Mouse (Mus musculus): Measurements from ENCODE around the gene Cnot6.

Gene Cnot6

DNA sequence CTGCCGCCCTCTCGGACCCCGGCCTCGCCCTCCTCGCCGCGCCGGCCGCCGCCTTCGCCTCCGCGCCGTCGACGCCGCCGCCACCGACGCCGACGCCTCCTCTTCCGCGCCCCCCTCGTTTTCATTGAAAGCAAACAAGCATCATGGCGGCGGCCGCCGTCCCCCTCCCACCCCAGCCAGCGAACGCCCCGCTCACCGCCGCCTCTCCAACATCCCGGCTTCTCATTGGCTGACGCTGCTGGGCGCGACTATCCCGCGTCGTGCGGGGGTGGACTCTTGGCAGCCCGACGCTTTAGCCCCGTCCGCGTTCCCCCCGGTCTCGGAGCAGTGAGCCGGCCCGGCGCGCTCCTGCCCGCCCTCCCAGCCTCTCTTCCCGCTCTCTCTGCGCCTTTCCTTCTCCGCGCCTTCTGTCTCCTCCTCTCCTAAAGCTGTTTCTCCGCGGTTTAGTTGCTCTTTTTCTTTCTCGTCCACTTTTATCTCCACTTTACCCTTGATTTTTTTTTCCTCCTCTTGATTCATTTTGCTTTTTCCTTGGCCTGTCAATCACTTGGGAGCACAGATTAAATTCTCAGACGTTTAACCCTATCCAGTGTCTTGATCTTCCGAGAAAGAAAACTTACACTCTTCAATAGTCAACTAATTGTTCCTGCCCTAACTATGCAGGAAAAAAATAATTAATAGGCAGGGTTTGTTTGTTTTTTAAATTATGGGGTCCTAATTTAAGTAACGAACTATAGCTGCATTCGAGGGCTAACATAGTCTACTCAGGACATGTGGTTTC lies at the start of gene Cnot6:
TSS of gene Cnot6 (minus strand) at position 169 of the 781 bp plus-strand sequence.
- peak; percentile 93 to 96 for DNase-seq (ENCODE audit: low spot score in 2 of 2)

GRCm38 (mm10) chr11:49761130-49761529 lies 48.6 kb upstream of the Cnot6 start:
- no peak for DNase-seq (ENCODE audit: low spot score in 2 of 2)

GRCm38 (mm10) chr11:49758096-49758495 lies 45.6 kb upstream of the Cnot6 start:
- DNase-seq (ENCODE audit: low spot score in 2 of 2): no peak

DNA sequence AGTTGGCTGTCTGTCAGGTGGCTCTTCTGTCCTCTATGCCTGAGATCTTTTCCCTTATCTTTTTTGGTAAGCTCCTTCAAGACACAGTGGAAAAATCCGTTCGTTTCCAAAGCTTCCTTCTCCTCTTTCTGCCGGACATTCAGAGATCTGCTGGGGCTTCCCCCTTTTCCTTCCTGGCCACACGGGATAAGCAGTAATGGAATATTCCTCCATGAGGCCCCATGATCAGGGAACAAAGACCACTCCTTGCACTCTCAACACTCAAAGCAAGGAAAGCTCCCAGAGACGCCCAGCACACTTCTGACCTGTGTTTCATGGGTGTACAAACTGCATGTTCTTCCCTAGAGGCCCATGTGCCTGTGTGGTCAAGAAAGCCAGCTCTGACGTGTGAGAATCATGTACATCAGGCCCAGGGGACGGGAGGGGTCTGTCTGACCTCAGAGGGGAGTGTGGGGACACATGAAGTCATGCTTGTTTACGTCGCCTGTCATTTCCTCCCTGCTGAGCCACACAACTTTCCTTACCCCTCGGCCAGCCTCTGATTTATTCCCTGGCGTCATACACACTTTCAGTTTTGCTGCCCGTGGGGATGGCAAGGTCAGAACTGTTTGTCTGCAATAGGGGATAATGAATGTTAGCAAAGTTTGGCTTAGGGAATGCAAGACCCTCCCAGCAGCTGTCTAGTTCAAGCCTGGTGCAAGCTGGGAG lies 42.6 kb upstream of the Cnot6 start:
- no peak for DNase-seq (ENCODE audit: low spot score in 2 of 2)

- no peak for DNase-seq (ENCODE audit: low spot score in 2 of 2)
Measured at GRCm38 (mm10) chr11:49746756-49747155, 34.2 kb upstream of the Cnot6 start.

DNA sequence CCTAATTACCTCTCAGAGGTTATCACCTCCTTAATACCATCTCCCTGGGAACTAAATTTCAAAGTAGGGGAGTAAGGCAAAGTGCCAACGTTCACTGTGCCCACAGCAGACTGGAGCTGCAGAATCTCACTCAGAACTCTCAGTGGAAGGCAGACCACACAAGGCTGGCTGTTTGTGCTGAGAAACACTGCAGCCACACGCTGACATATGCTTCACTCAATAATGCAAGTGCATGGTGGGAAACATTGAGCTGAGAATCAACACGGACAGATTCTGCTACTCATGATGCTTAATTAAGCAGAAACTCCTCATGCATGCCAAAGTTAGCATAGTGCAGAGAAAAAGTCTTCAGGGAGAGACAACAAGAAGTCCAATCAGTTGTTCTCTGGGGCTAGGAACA lies 33.3 kb upstream of the Cnot6 start:
- DNase-seq (ENCODE audit: low spot score in 2 of 2): no peak

- no peak for DNase-seq (ENCODE audit: low spot score in 2 of 2)
Measured at GRCm38 (mm10) chr11:49744981-49745380, 32.5 kb upstream of the Cnot6 start.

GRCm38 (mm10) chr11:49743634-49744033 lies 31.1 kb upstream of the Cnot6 start:
- DNase-seq (ENCODE audit: low spot score in 2 of 2): no peak

DNA sequence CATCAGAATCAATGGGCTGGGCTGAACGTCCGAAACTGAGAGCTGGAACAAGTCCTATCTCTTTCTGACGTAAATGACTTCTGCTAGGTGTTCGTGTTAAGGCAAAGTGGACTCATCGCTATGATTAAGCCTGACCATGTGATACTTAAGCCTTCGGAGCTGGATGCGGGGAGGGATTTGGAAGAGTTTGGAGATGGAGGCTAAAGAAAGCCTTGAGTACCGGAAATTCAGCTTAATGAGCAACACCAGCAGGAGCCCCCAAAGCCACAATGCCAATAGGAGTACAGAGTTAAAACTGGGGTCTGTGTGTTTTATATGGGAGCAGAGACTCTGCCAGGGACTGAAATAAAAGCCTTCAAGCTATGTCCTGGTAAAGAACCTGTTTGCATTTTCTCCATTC lies 29.7 kb upstream of the Cnot6 start:
- no peak for DNase-seq (ENCODE audit: low spot score in 2 of 2)

GRCm38 (mm10) chr11:49739776-49740175 lies 27.3 kb upstream of the Cnot6 start:
- DNase-seq (ENCODE audit: low spot score in 2 of 2): no peak

GRCm38 (mm10) chr11:49738659-49739406 lies 26.3 kb upstream of the Cnot6 start:
- no peak for DNase-seq (ENCODE audit: low spot score in 2 of 2)

GRCm38 (mm10) chr11:49737625-49738024 lies 25.1 kb upstream of the Cnot6 start:
- DNase-seq (ENCODE audit: low spot score in 2 of 2): no peak

DNA sequence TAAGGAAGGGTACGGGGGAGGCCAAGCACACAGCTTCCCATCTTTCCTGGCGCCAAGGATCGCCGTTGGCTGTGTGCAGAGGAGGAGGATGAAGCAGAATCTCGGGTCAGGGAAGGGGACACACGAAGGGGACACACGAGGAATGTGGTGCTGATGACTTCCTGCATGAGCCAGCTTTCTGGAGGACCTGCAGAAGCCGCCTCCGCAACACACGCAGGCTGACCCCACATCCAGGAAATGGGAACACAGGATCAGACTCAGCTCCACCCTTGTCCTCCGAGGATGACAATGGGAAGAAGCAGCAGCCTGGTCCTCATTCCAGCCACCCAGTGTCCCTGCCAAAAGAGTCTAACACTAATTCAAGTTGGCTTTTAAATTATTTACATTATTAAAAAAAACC lies 22.2 kb upstream of the Cnot6 start:
- no peak for DNase-seq (ENCODE audit: low spot score in 2 of 2)

- DNase-seq (ENCODE audit: low spot score in 2 of 2): no peak
Measured at GRCm38 (mm10) chr11:49730275-49730948, 17.9 kb upstream of the Cnot6 start.

GRCm38 (mm10) chr11:49727877-49728276 lies 15.4 kb upstream of the Cnot6 start:
- peak; percentile 18 to 47 for DNase-seq (ENCODE audit: low spot score in 2 of 2)

- no peak for DNase-seq (ENCODE audit: low spot score in 2 of 2)
Measured at GRCm38 (mm10) chr11:49726800-49727199, 14.3 kb upstream of the Cnot6 start.

- DNase-seq (ENCODE audit: low spot score in 2 of 2): no peak
Measured at GRCm38 (mm10) chr11:49724676-49725075, 12.2 kb upstream of the Cnot6 start.

- no peak for DNase-seq (ENCODE audit: low spot score in 2 of 2)
Measured at GRCm38 (mm10) chr11:49723281-49723680, 10.8 kb upstream of the Cnot6 start.

GRCm38 (mm10) chr11:49722692-49723091 lies 10.2 kb upstream of the Cnot6 start:
- no peak for DNase-seq (ENCODE audit: low spot score in 2 of 2)

DNA sequence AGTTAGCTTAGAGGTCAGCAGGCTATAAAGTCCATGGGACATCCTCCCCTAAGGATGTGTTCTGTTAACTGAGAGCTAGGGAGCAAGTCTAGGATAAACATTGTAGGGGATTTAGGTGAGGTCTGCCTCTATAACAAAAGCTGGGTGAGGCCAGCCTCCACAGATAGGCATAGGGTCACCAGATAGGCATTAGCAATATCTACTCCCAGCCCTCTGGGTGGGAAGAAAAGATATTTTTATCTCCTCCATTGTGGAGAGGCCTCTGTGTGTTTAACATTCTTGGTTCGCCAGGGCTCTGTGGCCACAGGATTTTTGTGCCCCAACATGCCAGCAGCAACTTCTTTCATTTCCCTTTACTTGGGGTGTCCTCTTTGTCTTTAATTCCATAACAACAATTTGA lies 8.8 kb upstream of the Cnot6 start:
- DNase-seq (ENCODE audit: low spot score in 2 of 2): no peak

DNA sequence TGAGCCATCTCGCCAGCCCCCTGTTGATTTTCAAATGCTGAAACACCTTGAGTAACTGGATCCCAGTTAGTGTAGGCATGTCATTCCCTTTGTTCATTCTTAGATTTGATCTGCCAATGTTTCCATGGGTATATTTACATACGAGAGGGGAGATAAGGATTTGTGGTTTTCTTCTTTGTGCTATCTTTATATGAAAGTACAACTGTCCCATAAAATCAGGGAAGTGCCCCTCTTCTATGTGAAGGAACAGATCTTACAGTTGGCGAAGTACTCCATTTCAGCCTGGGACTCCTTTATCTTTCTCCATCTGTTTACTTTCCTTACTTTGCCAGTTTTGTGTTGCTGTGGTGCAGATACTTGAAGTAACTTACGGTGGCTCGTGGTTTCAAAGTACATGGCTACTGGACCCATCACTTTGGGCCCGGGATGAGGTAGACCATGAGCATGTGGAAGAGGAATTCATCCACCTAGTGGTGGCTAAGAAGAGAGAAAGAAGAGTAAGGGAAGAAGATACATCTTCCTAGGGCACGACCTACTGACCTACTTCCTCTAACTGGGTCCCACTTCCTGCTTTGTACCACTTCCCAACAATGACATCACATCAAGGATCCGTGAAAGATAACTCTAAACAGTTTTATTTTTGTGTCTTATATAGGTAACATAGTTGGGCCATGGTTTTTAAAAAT lies 7.1 kb upstream of the Cnot6 start:
- no peak for DNase-seq (ENCODE audit: low spot score in 2 of 2)

Data from frontal cortex, postnatal 14 days (tissue).